Mouse (Mus musculus) kidney, embryonic 14.5 days (tissue): ENCODE data around the gene Id2. TPM values are rescaled to one million over a fixed set of nuclear protein-coding genes. Genes with fewer than 3 reads are reported as not detected.

ENCODE experiments used
- ATAC-seq: fragments of 200-750 bp; cut with Nextera tagmentation; 2 replicates; pipeline ENCODE4 v1.8.0; 2017; ENCODE audit warnings: moderate number of reproducible peaks, mild to moderate bottlenecking, moderate TSS enrichment, moderate library complexity; ENCODE audit not compliant: low FRiP score, low TSS enrichment
- H3K27ac ChIP-seq: fragments of 300-500 bp; sonication (generic); 2 replicates; pipeline ENCODE4 v1.5.1; 2014; ENCODE audit warnings: low read depth, mild to moderate bottlenecking, low read length, moderate library complexity, mixed read lengths
- H3K27me3 ChIP-seq: fragments of 300-500 bp; sonication (generic); 2 replicates; pipeline ENCODE4 v1.6.1; 2014; ENCODE audit warnings: mild to moderate bottlenecking, low read length; ENCODE audit not compliant: control insufficient read depth, insufficient read depth
- H3K36me3 ChIP-seq: fragments of 300-500 bp; sonication (generic); 2 replicates; pipeline ENCODE4 v1.6.1; 2014; ENCODE audit warnings: low read length, mixed read lengths; ENCODE audit not compliant: control insufficient read depth, insufficient read depth
- H3K4me1 ChIP-seq: fragments of 300-500 bp; sonication (generic); 2 replicates; pipeline ENCODE4 v1.6.1; 2014; ENCODE audit warnings: low read length, mixed read lengths; ENCODE audit not compliant: control insufficient read depth, insufficient read depth
- H3K4me2 ChIP-seq: fragments of 300-500 bp; sonication (generic); replicated peaks from 2 replicates; pipeline ENCODE4 v1.6.1; 2014; ENCODE audit warnings: low read depth, mild to moderate bottlenecking, low read length
- H3K4me3 ChIP-seq: fragments of 300-500 bp; sonication (generic); 2 replicates; pipeline ENCODE4 v1.5.1; 2014; ENCODE audit warnings: mild to moderate bottlenecking, low read length
- H3K9ac ChIP-seq: fragments of 300-500 bp; sonication (generic); 2 replicates; pipeline ENCODE4 v1.6.1; 2014; ENCODE audit warnings: low read depth, mild to moderate bottlenecking, low read length, moderate library complexity
- H3K9me3 ChIP-seq: fragments of 300-500 bp; sonication (generic); 2 replicates; pipeline ENCODE4 v1.6.1; 2016; ENCODE audit warnings: low read length; ENCODE audit not compliant: control insufficient read depth
- WGBS: fragments of 180-500 bp; shearing (Covaris S2); extraction: QIAGEN DNeasy Blood & Tissue Kit; methylation state at CpG from one replicate; pipeline ENCODE4 v1.1.7; 2014; 5-methylcytosine and 5-hydroxymethylcytosine counted together
- polyA plus RNA-seq: library from polyadenylated mRNA; unstranded; fragments of >200 nt; fragmentation: Nextera tagmentation; extraction: Ambion mirVana; gene quantifications from 2 replicates; pipeline ENCODE4 v1.2.1, GENCODE M21; 2014

Id2 gene
- polyA plus RNA-seq, 1 experiment from 2014 or later: 577 TPM

DNA sequence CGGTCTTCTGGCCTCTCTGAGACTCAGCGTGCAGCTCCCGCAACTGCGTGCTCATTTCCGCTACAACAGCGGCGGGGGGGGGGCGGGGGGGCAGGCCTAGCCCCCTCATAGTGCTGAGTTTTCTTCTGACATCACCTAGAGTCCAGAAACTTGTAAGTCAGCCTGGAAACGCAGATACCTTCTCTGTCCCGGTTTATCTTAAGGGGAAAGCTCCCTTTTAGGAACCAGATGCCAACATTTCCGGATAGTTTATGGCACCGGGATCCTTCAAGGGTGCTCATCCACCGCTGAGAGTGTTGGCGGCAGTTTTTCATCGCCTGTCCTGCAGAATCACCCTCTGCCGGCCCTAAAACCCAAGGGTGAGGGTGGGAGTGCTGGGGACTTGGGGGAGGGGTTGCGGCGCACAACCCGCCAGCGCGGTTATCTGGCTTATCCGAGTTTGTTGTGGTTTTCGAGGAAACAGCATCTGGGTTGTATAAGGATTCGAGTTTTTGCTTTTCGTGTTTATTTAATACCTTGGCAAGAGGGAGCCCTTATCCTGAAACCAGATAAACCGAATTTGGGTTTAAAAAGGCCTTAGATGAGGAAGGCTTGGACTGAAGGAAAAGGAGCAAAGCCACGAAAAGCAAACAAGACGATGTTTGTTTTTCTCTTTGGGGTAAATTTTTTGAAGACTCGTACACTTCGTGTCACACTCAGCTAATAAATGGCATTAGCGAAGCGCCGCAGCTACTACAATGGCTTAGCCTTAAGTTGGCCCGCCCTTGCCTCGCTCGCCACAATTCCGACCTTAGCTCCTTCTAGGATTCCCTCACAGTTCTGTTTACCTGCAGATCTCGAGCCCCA is 2.8 kb upstream of the Id2 start:
- no peak for ATAC-seq
- no peaks in the 10 kb centered on the region for H3K9me3 ChIP-seq
- no peaks in the 10 kb centered on the region for H3K36me3 ChIP-seq
- peak overlapping the region; percentile 79 for H3K4me2 ChIP-seq
- H3K4me1 ChIP-seq: peaks cover 30% of the 10 kb centered on the region
- under 1% methylated on average over 38 of the region's 38 CpGs for WGBS
- no peaks in the 10 kb centered on the region for H3K27me3 ChIP-seq
- peak overlapping the region; percentile 98 for H3K27ac ChIP-seq
- peak overlapping the region; percentile 44 for H3K4me3 ChIP-seq
- peak overlapping the region; percentile 74 for H3K9ac ChIP-seq

DNA sequence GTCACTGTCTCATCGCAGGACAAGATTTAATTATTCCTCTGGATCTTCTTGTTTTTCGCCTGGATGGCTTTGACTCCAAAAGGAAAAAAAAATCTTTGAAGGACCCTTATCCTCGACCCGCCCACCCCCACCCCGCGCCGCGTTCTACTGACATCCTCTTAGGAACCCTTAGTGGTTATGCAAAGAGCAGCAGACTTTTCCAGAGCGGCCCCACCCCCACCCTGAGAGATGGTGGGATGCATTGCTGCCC is 2.3 kb upstream of the Id2 start:
- WGBS: 0% methylated on average over 9 of the region's 9 CpGs
- H3K4me1 ChIP-seq: peaks cover 30% of the 10 kb centered on the region
- peak overlapping the region; percentile 74 for H3K9ac ChIP-seq
- no peaks in the 10 kb centered on the region for H3K36me3 ChIP-seq
- H3K27me3 ChIP-seq: no peaks in the 10 kb centered on the region
- H3K4me3 ChIP-seq: peak overlapping the region; percentile 44
- peak overlapping the region; percentile 79 for H3K4me2 ChIP-seq
- H3K27ac ChIP-seq: peak overlapping the region; percentile 98
- H3K9me3 ChIP-seq: no peaks in the 10 kb centered on the region
- peak; percentile 37 for ATAC-seq

DNA sequence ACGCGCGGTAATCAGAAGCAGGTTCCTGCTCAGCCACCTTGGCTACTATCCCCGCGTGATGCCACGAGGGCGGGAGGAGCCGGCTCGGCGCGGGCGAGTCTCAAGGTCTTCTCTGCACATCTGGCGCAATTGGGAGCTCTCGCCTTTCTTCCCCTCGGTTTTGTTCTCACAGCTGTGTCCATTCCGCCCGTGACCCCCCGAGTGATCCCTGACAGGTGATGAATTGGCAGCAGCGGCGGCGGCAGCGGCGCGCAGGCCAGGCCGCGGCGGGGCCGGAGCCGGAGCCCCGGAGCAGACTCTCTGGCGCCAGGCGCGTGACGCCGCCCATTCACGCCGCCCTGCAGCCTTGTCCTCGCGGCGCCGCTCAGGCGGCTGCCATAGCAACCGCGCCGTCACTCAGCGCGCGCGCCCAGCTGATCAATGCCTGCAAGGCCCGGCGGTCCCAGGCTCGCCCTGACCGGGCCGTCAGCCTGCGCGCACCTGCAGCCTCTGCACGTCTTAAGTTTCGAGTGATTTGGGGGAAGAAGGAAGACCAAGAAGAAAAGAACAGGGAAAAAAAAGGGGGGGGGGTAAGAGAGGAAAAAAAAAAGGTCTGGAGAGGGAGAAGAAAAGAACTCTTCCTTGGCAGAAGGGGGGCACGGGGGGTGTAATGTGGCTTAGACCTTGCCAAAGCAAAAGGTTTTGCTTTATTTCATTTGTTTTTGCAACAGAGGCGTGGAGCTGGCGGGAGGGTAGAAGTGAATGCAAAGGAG is 1.8 kb upstream of the Id2 start:
- H3K27ac ChIP-seq: peak overlapping the region; percentile 98
- H3K9me3 ChIP-seq: no peaks in the 10 kb centered on the region
- peak overlapping the region; percentile 79 for H3K4me2 ChIP-seq
- no peaks in the 10 kb centered on the region for H3K36me3 ChIP-seq
- ATAC-seq: peak; percentile 83
- H3K4me3 ChIP-seq: peak overlapping the region; percentile 44
- no peaks in the 10 kb centered on the region for H3K27me3 ChIP-seq
- under 1% methylated on average over 61 of the region's 61 CpGs for WGBS
- H3K4me1 ChIP-seq: peaks cover 30% of the 10 kb centered on the region
- peak overlapping the region; percentile 74 for H3K9ac ChIP-seq

DNA sequence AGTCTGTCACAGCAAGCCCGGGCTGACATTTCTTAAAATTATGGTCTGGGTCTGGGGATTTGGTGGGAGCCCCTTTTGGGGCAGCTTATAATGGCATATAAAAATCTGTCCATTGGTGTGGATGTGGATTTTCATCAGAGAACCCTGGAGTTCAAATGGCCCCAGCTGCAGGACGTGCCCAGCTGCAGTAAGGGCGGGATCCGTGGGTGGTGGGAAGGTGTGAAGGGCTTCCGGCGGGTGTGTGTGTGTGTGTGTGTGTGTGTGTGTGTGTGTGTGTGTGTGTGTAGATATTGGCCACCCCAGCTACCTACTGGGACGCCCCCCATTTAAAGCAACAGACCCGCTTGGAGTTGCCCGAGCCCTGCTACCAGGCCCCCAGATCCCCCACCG is 1.2 kb upstream of the Id2 start:
- H3K27me3 ChIP-seq: no peaks in the 10 kb centered on the region
- peaks cover 5% of the 10 kb centered on the region; the same call in 1 of the 2 replicates for H3K36me3 ChIP-seq
- 0% methylated on average over 10 of the region's 10 CpGs for WGBS
- peaks cover 34% of the 10 kb centered on the region for H3K4me1 ChIP-seq
- H3K9me3 ChIP-seq: no peaks in the 10 kb centered on the region
- H3K4me3 ChIP-seq: peak overlapping the region; percentile 44
- peak overlapping the region; percentile 79 for H3K4me2 ChIP-seq
- H3K9ac ChIP-seq: peak overlapping the region; percentile 55
- peak overlapping the region; percentile 98 for H3K27ac ChIP-seq
- no peak for ATAC-seq

DNA sequence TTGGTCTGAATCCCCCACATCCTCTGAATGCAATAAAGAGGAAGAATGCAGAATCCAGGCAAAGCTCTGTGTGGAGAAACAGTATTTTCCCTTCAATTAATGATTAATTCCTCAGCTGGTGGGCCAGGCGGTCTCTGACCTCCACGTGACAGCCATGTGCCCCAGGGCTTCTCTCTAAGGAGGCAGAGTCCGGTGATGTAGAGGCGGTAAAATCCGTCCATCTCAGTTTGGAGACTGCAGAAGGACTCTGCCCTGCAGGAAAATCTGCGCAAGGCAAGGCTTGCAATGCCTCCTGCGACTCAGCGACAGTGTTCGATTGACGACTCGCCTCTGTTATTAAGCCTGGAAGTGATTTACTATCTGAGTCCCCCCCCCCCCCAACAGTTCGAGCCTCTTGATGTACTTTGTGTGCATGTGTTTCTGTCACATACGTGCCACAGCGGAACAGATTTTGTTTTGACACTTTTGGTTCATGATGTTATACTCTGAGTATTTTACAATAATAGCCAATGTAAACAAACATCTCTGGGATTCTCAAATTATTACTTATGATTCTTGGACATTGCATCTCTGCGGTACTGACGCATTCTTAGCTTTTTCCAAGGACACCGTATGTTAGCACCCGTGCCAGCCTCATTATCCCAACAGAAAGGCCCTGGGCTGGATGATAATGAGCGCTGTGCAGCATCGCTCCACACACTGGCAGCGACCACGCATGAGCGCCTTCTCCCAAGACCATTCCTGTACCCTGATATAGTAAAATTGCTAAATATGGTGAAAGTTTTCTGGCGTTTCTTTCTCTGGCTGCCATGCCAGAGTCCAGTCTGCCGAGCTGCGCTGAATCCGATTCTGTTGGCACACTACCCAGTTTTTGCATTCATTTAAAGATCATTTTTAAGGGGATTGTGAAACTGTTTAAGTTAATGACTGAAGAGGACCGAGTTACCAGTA is 545 bp upstream of the Id2 start:
- Histone ChIP-seq H3K4me2 (peak overlapping the region; percentile 79), H3K27me3 (no peaks in the 10 kb centered on the region), H3K36me3 (peaks cover 6% of the 10 kb centered on the region; the same call in 1 of the 2 replicates), H3K9ac (peak overlapping the region; percentile 55), H3K4me1 (peaks cover 40% of the 10 kb centered on the region), H3K9me3 (no peaks in the 10 kb centered on the region), H3K27ac (peak overlapping the region; percentile 98), H3K4me3 (peak overlapping the region; percentile 82)
- 3% methylated on average over 28 of the region's 28 CpGs for WGBS
- ATAC-seq: no peak

DNA sequence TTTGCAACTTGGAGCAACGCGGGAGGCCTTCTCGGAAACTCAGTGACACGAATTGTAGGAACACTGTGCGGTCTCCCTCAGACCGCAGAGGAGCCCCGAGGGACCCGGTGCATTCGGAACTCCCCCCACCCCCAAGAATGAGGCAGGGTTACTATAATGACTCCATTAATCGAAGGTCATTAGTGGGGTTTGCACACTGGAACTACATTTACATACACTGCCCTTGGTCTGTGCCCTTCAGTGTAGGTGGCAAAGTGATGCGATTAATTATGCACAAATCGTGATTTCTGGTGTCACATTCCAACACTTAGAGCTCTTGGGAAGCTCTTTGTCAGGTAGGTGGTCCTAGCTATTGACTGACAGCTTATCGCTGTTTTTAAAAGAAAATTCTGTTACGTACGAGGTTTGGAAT is 294 bp downstream of the Id2 start:
- ATAC-seq: no peak
- Histone ChIP-seq H3K4me3 (peak overlapping the region; percentile 82), H3K4me2 (peak overlapping the region; percentile 79), H3K27ac (peak overlapping the region; percentile 98), H3K4me1 (peaks cover 38% of the 10 kb centered on the region), H3K27me3 (no peaks in the 10 kb centered on the region), H3K36me3 (peaks cover 6% of the 10 kb centered on the region; the same call in 1 of the 2 replicates), H3K9me3 (no peaks in the 10 kb centered on the region), H3K9ac (peak overlapping the region; percentile 74)
- 2% methylated on average over 15 of the region's 15 CpGs for WGBS

DNA sequence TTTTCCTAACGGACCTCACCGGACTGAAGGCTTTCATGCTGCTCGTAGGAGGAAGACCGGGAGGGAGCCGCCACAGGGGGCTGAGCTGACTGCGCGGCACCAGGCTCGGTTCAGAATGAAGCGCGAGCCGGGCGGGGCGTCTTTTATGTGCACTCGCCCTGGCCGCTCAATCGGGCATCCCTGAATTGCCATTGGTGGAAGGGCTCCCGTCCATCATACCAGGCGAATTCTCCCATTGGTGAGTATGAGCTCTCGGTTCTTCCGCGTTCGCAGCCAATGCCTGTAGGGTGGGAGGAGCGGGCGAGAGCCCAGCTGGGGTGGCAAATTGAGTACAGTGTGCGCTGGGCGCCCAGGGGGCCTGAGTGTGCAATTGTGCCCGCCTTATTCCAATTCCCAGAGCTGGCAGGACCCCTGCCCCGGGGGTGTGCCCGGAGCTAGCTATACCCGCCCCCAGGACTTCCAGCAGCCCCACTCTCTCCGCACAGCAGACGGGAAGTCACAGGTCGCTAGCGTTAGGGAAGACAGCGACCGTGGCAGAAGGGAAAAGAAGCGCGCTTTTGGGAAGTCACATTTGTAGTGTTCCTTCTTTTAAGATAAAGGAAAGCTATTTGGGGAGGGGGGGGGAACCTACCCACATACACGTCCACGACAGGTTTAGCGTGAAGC is 833 bp downstream of the Id2 start:
- H3K9me3 ChIP-seq: no peaks in the 10 kb centered on the region
- no peaks in the 10 kb centered on the region for H3K27me3 ChIP-seq
- peak overlapping the region; percentile 79 for H3K4me2 ChIP-seq
- H3K4me3 ChIP-seq: peak overlapping the region; percentile 82
- ATAC-seq: peak; percentile 85
- under 1% methylated on average over 41 of the region's 41 CpGs for WGBS
- H3K27ac ChIP-seq: peak overlapping the region; percentile 98
- H3K9ac ChIP-seq: peak overlapping the region; percentile 85
- H3K4me1 ChIP-seq: peaks cover 33% of the 10 kb centered on the region
- H3K36me3 ChIP-seq: peaks cover 6% of the 10 kb centered on the region; the same call in 1 of the 2 replicates

DNA sequence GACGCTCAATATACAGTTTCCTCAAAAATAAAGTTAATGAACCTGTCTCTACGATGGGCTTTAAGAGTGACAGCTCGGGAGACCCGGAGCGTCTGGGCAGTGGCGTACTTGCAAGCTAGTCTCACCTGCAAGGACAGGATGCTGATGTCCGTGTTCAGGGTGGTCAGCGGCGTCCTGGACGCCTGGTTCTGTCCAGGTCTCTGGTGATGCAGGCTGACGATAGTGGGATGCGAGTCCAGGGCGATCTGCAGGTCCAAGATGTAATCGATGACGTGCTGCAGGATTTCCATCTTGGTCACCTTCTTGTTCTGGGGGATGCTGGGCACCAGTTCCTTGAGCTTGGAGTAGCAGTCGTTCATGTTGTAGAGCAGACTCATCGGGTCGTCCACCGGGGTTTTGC is 1.4 kb downstream of the Id2 start:
- no peaks in the 10 kb centered on the region for H3K27me3 ChIP-seq
- peaks cover 6% of the 10 kb centered on the region; the same call in 1 of the 2 replicates for H3K36me3 ChIP-seq
- H3K27ac ChIP-seq: peak overlapping the region; percentile 98
- peaks cover 31% of the 10 kb centered on the region for H3K4me1 ChIP-seq
- peak overlapping the region; percentile 85 for H3K9ac ChIP-seq
- ATAC-seq: no peak
- peak overlapping the region; percentile 58 for H3K4me2 ChIP-seq
- H3K9me3 ChIP-seq: no peaks in the 10 kb centered on the region
- peak overlapping the region; percentile 82 for H3K4me3 ChIP-seq
- WGBS: under 1% methylated on average over 19 of the region's 19 CpGs
